Mouse (Mus musculus): Measurements from ENCODE around the gene Dctn3. TPM values are rescaled to one million over a fixed set of nuclear protein-coding genes. Genes with fewer than 3 reads are reported as not detected.

The Dctn3 gene
- polyA plus RNA-seq, 1 experiment = 72.8 TPM

DNA sequence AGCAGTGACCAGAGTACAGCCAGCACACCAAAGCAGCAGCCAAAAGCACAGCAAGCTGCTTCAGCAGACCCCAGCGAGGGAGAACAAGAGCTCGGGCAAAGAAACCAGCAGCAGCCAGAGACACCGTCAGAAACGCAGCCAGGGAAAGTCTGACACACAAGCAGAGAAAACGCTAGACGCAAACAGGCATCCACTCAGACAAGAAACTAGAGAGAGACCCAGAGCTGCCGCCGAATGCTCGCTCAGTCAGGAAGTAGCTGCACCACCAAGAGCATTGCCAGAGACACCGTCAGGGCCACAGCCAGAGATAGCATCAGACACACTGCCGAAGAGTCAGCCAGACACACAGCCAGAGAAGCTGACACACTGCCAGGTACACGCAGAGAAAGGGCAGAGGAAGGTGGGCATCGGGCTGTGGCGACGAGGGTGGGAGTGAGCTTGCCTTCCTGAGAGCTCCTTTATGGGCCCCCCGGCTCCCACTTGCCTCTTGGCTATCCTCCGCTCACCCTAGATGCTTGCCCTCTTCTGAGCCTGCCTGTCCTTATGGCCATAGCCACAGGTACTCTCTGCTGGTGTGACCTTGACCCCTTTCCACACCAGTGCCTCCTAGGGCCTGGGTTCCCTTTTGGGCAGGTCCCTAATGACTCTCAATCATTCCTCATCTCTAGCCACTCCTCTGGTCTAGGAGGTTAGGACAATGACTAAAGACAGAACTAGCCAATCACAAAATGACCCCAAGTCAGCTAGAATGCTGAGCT lies 46.5 kb downstream of the Dctn3 start:
- DNase-seq = no peak
- Histone ChIP-seq H3K27me3 (ENCODE audit: control insufficient read depth, insufficient read depth, low read length) (no peaks in the 10 kb centered on the region), H3K4me3 (ENCODE audit: control insufficient read depth, insufficient read depth, low read length) (no peak overlapping the region), H3K36me3 (ENCODE audit: control insufficient read depth, insufficient read depth, low read length) (no peaks in the 10 kb centered on the region), H3K4me1 (replicated peaks; ENCODE audit: control insufficient read depth, insufficient read depth, low read length) (no peaks in the 10 kb centered on the region), H3K27ac (ENCODE audit: control insufficient read depth, insufficient read depth, low read length) (no peak overlapping the region)
- TF ChIP-seq CTCF (IDR thresholded peaks at IDR 0.05; ENCODE audit: borderline replicate concordance, control insufficient read depth, extremely low read depth, insufficient read depth, low read length, poor library complexity) = no peak
- TF ChIP-seq POLR2A (IDR thresholded peaks at IDR 0.05; ENCODE audit: control insufficient read depth, extremely low read depth, insufficient read depth, low read length, poor library complexity) = no peak
- 42% methylated on average over 17 of the region's 17 CpGs for WGBS

DNA sequence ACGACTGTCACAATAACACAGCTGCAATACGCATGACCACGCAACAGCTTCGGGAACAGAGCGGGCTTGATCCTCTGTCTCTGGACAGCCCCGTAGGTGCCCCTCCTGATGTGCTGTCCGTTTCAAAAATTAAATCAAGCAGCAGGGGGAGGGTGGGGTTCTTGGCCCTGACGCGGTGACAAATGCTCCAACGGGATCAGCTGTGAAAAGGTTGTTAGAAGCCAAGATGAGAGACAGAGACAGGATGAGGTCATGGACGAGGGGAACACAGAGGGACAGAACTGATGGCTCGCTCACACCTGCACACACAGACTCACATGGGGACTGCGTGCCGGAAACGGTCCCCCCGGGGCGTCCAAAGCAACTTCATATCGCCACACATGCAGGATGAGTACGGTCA lies 49.8 kb downstream of the Dctn3 start:
- DNase-seq = no peak
- Histone ChIP-seq H3K27me3 (ENCODE audit: control insufficient read depth, insufficient read depth, low read length) (no peaks in the 10 kb centered on the region), H3K4me3 (ENCODE audit: control insufficient read depth, insufficient read depth, low read length) (no peak overlapping the region), H3K27ac (ENCODE audit: control insufficient read depth, insufficient read depth, low read length) (no peak overlapping the region), H3K4me1 (replicated peaks; ENCODE audit: control insufficient read depth, insufficient read depth, low read length) (no peaks in the 10 kb centered on the region), H3K36me3 (ENCODE audit: control insufficient read depth, insufficient read depth, low read length) (no peaks in the 10 kb centered on the region)
- 80% methylated on average over 19 of the region's 19 CpGs for WGBS
- TF ChIP-seq CTCF (IDR thresholded peaks at IDR 0.05; ENCODE audit: borderline replicate concordance, control insufficient read depth, extremely low read depth, insufficient read depth, low read length, poor library complexity) = no peak
- TF ChIP-seq POLR2A (IDR thresholded peaks at IDR 0.05; ENCODE audit: control insufficient read depth, extremely low read depth, insufficient read depth, low read length, poor library complexity) = no peak

DNA sequence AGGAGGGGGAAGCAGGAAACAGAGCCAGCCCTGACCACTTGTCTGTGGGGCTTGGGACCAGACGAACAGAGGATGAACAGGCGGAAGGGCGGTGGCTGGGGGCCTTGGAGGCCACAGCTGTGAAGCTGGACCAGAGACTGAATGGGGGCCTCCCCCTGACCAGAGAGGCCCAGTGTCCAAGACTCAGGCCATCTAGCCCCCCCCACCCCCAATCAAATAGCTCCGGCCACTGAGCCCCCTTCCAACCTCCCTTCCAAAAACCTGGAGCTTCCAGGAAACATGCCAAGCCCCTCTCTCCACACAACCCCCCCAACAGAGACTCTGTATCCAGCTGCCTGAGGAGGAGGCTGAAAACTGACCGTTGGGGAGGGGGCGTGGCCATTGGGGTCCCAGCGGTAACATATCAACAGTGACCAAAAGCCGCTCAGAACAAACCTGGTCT lies 50.4 kb downstream of the Dctn3 start:
- Histone ChIP-seq H3K4me3 (ENCODE audit: control insufficient read depth, insufficient read depth, low read length) (no peak overlapping the region), H3K36me3 (ENCODE audit: control insufficient read depth, insufficient read depth, low read length) (no peaks in the 10 kb centered on the region), H3K27ac (ENCODE audit: control insufficient read depth, insufficient read depth, low read length) (no peak overlapping the region), H3K4me1 (replicated peaks; ENCODE audit: control insufficient read depth, insufficient read depth, low read length) (no peaks in the 10 kb centered on the region), H3K27me3 (ENCODE audit: control insufficient read depth, insufficient read depth, low read length) (no peaks in the 10 kb centered on the region)
- no peak for DNase-seq
- WGBS = 75% methylated on average over 8 of the region's 8 CpGs
- TF ChIP-seq CTCF (IDR thresholded peaks at IDR 0.05; ENCODE audit: borderline replicate concordance, control insufficient read depth, extremely low read depth, insufficient read depth, low read length, poor library complexity) = no peak
- no peak for TF ChIP-seq POLR2A (IDR thresholded peaks at IDR 0.05; ENCODE audit: control insufficient read depth, extremely low read depth, insufficient read depth, low read length, poor library complexity)

DNA sequence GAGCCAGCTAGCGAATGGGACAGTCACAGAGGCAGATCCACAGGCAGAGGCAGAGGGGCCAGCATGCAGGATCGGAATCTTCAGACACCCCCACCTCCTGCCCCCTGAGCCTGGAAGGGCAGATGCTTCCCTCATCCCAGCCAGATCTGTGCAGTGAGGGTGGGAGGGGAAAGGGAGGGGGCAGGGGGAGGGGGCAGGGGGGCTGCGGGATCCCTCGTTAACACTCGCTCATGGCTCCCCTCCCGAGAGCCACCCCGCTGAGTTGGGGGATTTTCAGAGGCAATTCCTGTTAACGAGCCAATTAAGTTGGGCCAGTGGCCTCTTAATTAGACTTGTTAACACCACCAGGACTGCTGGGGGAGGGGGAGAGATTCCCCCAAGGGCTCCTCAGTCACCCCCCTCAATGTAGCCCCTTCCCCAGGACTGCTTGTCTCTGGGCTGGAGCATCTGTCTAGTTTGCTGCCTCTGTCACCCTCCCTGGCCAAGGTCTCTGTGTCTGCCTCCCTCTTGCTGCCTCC lies 50.9 kb downstream of the Dctn3 start:
- 50% methylated on average over 8 of the region's 8 CpGs for WGBS
- Histone ChIP-seq H3K27me3 (ENCODE audit: control insufficient read depth, insufficient read depth, low read length) (no peaks in the 10 kb centered on the region), H3K27ac (ENCODE audit: control insufficient read depth, insufficient read depth, low read length) (no peak overlapping the region), H3K4me1 (replicated peaks; ENCODE audit: control insufficient read depth, insufficient read depth, low read length) (no peaks in the 10 kb centered on the region), H3K36me3 (ENCODE audit: control insufficient read depth, insufficient read depth, low read length) (no peaks in the 10 kb centered on the region), H3K4me3 (ENCODE audit: control insufficient read depth, insufficient read depth, low read length) (no peak overlapping the region)
- TF ChIP-seq CTCF (IDR thresholded peaks at IDR 0.05; ENCODE audit: borderline replicate concordance, control insufficient read depth, extremely low read depth, insufficient read depth, low read length, poor library complexity) (no peak), POLR2A (IDR thresholded peaks at IDR 0.05; ENCODE audit: control insufficient read depth, extremely low read depth, insufficient read depth, low read length, poor library complexity) (no peak)
- no peak for DNase-seq

DNA sequence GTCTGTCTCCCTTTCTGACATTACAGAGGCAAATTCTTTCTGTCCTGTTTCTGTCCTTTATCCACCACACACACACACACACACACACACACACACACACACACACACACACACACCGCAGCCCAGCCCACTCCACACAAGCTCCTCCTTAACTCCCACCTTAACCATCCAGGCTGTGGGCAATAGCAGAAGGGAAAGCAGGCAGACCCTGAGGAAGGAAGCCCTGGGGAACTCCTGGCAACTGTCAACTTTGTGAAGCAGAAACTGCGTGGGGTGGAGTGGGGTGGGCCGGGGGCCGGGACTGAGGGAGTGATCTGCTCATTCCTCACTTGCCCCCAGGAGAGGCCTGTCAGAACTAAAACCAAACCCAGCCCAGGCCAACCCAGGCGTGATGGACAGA lies 51.5 kb downstream of the Dctn3 start:
- no peaks in the 10 kb centered on the region for H3K36me3 ChIP-seq (ENCODE audit: control insufficient read depth, insufficient read depth, low read length)
- TF ChIP-seq CTCF (IDR thresholded peaks at IDR 0.05; ENCODE audit: borderline replicate concordance, control insufficient read depth, extremely low read depth, insufficient read depth, low read length, poor library complexity) = no peak
- TF ChIP-seq POLR2A (IDR thresholded peaks at IDR 0.05; ENCODE audit: control insufficient read depth, extremely low read depth, insufficient read depth, low read length, poor library complexity) = no peak
- no peak overlapping the region for H3K4me3 ChIP-seq (ENCODE audit: control insufficient read depth, insufficient read depth, low read length)
- no peaks in the 10 kb centered on the region for H3K27me3 ChIP-seq (ENCODE audit: control insufficient read depth, insufficient read depth, low read length)
- no peak for DNase-seq
- no peak overlapping the region for H3K27ac ChIP-seq (ENCODE audit: control insufficient read depth, insufficient read depth, low read length)
- no peaks in the 10 kb centered on the region for H3K4me1 ChIP-seq (replicated peaks; ENCODE audit: control insufficient read depth, insufficient read depth, low read length)
- 36% methylated on average over 5 of the region's 5 CpGs for WGBS

DNA sequence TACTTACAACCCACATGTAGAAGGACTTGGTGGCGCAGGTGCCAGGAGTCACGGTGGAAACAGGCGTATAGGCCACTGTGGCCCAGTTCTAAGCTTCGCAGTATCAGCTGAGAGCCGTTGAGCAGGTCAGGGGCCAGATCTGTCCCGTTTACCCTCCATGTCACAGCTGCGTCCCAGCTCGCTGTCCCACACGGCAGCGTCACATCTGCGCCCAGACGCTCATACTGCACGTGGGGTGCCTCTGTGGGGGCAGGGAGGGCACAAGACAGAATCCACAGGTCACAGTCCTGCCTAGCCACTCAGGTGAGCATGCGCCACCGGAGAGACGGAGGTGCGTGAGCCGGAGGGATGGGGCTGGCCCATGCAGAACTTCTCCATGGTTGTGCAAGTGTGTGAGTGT lies 52.1 kb downstream of the Dctn3 start:
- 90% methylated on average over 18 of the region's 18 CpGs for WGBS
- no peak for DNase-seq
- Histone ChIP-seq H3K4me1 (replicated peaks; ENCODE audit: control insufficient read depth, insufficient read depth, low read length) (no peaks in the 10 kb centered on the region), H3K36me3 (ENCODE audit: control insufficient read depth, insufficient read depth, low read length) (no peaks in the 10 kb centered on the region), H3K27me3 (ENCODE audit: control insufficient read depth, insufficient read depth, low read length) (no peaks in the 10 kb centered on the region), H3K4me3 (ENCODE audit: control insufficient read depth, insufficient read depth, low read length) (no peak overlapping the region), H3K27ac (ENCODE audit: control insufficient read depth, insufficient read depth, low read length) (no peak overlapping the region)
- TF ChIP-seq POLR2A (IDR thresholded peaks at IDR 0.05; ENCODE audit: control insufficient read depth, extremely low read depth, insufficient read depth, low read length, poor library complexity) = no peak
- TF ChIP-seq CTCF (IDR thresholded peaks at IDR 0.05; ENCODE audit: borderline replicate concordance, control insufficient read depth, extremely low read depth, insufficient read depth, low read length, poor library complexity) = no peak

Measured in thymus, adult 2 months (tissue).